Mouse (Mus musculus): ENCODE measurements around the gene Iqgap2. TPM values are rescaled to one million over a fixed set of nuclear protein-coding genes. Genes with fewer than 3 reads are reported as not detected.

Gene Iqgap2
- total and polyA plus RNA-seq, 3 experiments = 0.27 to 0.32 TPM; not detected in 1

DNA sequence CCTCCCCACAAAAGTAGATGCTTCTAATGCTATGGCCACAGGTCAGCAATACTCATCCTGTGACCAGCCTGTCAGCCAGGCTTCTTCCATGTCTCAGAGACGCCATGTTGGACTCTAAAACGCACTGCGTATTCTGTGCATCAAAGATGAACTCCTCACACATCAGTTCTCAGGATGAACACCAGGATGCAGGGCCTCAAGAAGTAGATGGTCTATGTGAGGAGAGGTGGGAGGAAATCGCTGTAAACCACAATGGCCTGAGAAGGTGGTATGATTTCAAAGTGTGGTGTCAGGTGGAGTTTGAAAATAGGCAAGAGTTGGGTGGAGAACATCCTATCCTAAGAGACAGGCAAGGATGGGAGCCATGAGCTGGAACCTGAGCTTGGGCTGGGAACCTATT, 1.4 kb upstream of the Iqgap2 start:
- Histone ChIP-seq H3K27me3 (ENCODE audit: control insufficient read depth in 1 of 2, insufficient read depth in 2 of 2, low read length in 2 of 2) (no peaks in the 10 kb centered on the region; a peak in 1 of 4 replicates), H3K4me1 (ENCODE audit: control insufficient read depth in 1 of 2, insufficient read depth in 2 of 2, low read length in 2 of 2) (no peaks in the 10 kb centered on the region), H3K4me3 (ENCODE audit: control insufficient read depth in 1 of 2, insufficient read depth in 1 of 2, low read depth in 2 of 2, low read length in 2 of 2) (no peak overlapping the region), H3K27ac (ENCODE audit: control insufficient read depth, low read depth, low read length) (no peak overlapping the region), H3K79me2 (ENCODE audit: control insufficient read depth, insufficient read depth, low read length, poor library complexity) (no peaks in the 10 kb centered on the region), H3K36me3 (ENCODE audit: control insufficient read depth in 1 of 2, insufficient read depth in 2 of 2, low read length in 2 of 2) (no peaks in the 10 kb centered on the region), H3K9me3 (replicated peaks; ENCODE audit: insufficient read depth, low read length) (no peaks in the 10 kb centered on the region), H3K9ac (ENCODE audit: control insufficient read depth, low read depth, low read length, poor library complexity, severe bottlenecking) (no peak overlapping the region)
- no peak for DNase-seq (ENCODE audit: low read depth, low spot score)
- TF ChIP-seq ZMIZ1 (IDR thresholded peaks at IDR 0.05; ENCODE audit: low read depth, low read length) (no peak), POLR2AphosphoS2 (IDR thresholded peaks at IDR 0.05; ENCODE audit: low read length) (no peak), SMC3 (IDR thresholded peaks at IDR 0.05; ENCODE audit: low read depth, low read length) (no peak), NELFE (IDR thresholded peaks at IDR 0.05; ENCODE audit: low read depth, low read length) (no peak), ZKSCAN1 (IDR thresholded peaks at IDR 0.05; ENCODE audit: low read depth, low read length) (no peak), UBTF (IDR thresholded peaks at IDR 0.05; ENCODE audit: borderline replicate concordance, insufficient read depth, low read depth, low read length) (no peak), TCF12 (IDR thresholded peaks at IDR 0.05; ENCODE audit: low read depth, low read length) (no peak), USF1 (IDR thresholded peaks at IDR 0.05; ENCODE audit: low read depth, low read length) (no peak), ELF1 (IDR thresholded peaks at IDR 0.05; ENCODE audit: low read depth, low read length) (no peak), POLR2A (IDR thresholded peaks at IDR 0.05; ENCODE audit: control insufficient read depth in 1 of 2, insufficient read depth in 1 of 2, low read depth in 1 of 2, low read length in 2 of 2, poor library complexity in 1 of 2) (no peak), RAD21 (IDR thresholded peaks at IDR 0.05; ENCODE audit: low read depth, low read length) (no peak), ETS1 (IDR thresholded peaks at IDR 0.05; ENCODE audit: low read depth, low read length) (no peak), ZNF384 (IDR thresholded peaks at IDR 0.05; ENCODE audit: low read depth, low read length) (no peak), EP300 (IDR thresholded peaks at IDR 0.05; ENCODE audit: low read depth in 1 of 2, low read length in 2 of 2) (no peak)

DNA sequence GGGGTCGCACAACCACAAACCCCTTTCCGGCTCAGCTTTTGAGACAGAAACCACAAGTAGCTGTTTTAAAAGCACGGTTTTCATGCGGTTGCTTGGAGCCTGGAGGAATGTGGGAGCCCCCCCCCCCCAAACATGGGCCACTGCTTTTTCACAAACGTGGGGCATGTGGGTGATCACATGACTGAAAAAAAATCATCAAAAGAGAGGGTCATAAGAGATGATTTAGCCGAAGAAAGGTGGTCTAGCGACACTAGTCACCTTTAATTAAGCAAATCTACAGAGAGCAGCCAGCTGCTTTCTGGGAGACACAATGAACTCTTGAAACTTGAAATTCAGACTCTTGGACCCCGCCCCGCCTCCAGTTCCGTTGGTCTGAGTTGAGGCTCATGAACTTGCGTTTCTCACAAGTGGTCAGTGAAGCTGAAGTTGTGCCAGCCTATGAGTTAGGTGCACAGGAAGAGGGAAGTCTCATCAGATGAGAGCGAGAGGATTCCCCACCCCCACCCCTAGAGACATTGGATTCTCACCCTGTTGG, 956 bp upstream of the Iqgap2 start:
- no peak for TF ChIP-seq NELFE (IDR thresholded peaks at IDR 0.05; ENCODE audit: low read depth, low read length)
- no peak for TF ChIP-seq USF2 (IDR thresholded peaks at IDR 0.05; ENCODE audit: borderline replicate concordance in 1 of 2, insufficient read depth in 1 of 2, low read depth in 1 of 2, low read length in 2 of 2)
- TF ChIP-seq CHD2 (IDR thresholded peaks at IDR 0.05; ENCODE audit: low read length) = no peak
- H3K79me2 ChIP-seq (ENCODE audit: control insufficient read depth, insufficient read depth, low read length, poor library complexity) = no peaks in the 10 kb centered on the region
- no peaks in the 10 kb centered on the region; a peak in 1 of 4 replicates for H3K27me3 ChIP-seq (ENCODE audit: control insufficient read depth in 1 of 2, insufficient read depth in 2 of 2, low read length in 2 of 2)
- no peak overlapping the region for H3K9ac ChIP-seq (ENCODE audit: control insufficient read depth, low read depth, low read length, poor library complexity, severe bottlenecking)
- no peak overlapping the region for H3K27ac ChIP-seq (ENCODE audit: control insufficient read depth, low read depth, low read length)
- H3K4me3 ChIP-seq (ENCODE audit: control insufficient read depth in 1 of 2, insufficient read depth in 1 of 2, low read depth in 2 of 2, low read length in 2 of 2) = no peak overlapping the region
- H3K4me1 ChIP-seq (ENCODE audit: control insufficient read depth in 1 of 2, insufficient read depth in 2 of 2, low read length in 2 of 2) = no peaks in the 10 kb centered on the region
- H3K9me3 ChIP-seq (replicated peaks; ENCODE audit: insufficient read depth, low read length) = no peaks in the 10 kb centered on the region
- no peak for DNase-seq (ENCODE audit: low read depth, low spot score)
- H3K36me3 ChIP-seq (ENCODE audit: control insufficient read depth in 1 of 2, insufficient read depth in 2 of 2, low read length in 2 of 2) = no peaks in the 10 kb centered on the region
